Mouse (Mus musculus) ES-Bruce4 (cell line): Measurements from ENCODE around the gene 4930480E11Rik. TPM values are rescaled to one million over a fixed set of nuclear protein-coding genes. Genes with fewer than 3 reads are reported as not detected.
"Not testable (repeated sequence)": the region's sequence is repeated elsewhere in the genome, so short reads cannot be mapped to it uniquely, and the experiment has no call there.

Experiments used
- H3K27ac ChIP-seq: 2 replicates; pipeline ENCODE4 v1.5.1; 2012; ENCODE audit warnings: low read length, inconsistent platforms; ENCODE audit not compliant: insufficient read depth
- H3K27me3 ChIP-seq: 2 replicates; pipeline ENCODE4 v1.6.1; 2012; ENCODE audit warnings: mild to moderate bottlenecking, low read length, inconsistent platforms; ENCODE audit not compliant: control insufficient read depth, poor library complexity, insufficient read depth, severe bottlenecking
- H3K36me3 ChIP-seq: 2 replicates; pipeline ENCODE4 v1.6.1; 2012; ENCODE audit warnings: inconsistent platforms, mild to moderate bottlenecking, low read length, moderate library complexity; ENCODE audit not compliant: control insufficient read depth, poor library complexity, insufficient read depth, severe bottlenecking
- H3K4me1 ChIP-seq: one replicate; pipeline ENCODE4 v1.8.1; 2011; ENCODE audit warnings: low read length; ENCODE audit not compliant: control insufficient read depth, insufficient read depth
- H3K4me3 ChIP-seq: 2 replicates; pipeline ENCODE4 v1.5.1; 2011; ENCODE audit warnings: low read depth, mild to moderate bottlenecking, low read length
- H3K9ac ChIP-seq: 2 replicates; pipeline ENCODE4 v1.6.1; 2012; ENCODE audit warnings: low read depth, mild to moderate bottlenecking, inconsistent platforms; ENCODE audit not compliant: poor library complexity, severe bottlenecking
- H3K9me3 ChIP-seq: replicated peaks from 2 replicates; pipeline ENCODE4 v1.6.1; 2012; ENCODE audit warnings: mild to moderate bottlenecking, low read length, inconsistent platforms; ENCODE audit not compliant: control insufficient read depth, poor library complexity, insufficient read depth, severe bottlenecking
- CTCF ChIP-seq: IDR thresholded peaks from one replicate; pipeline ENCODE4 v1.8.1; 2011; ENCODE audit warnings: low read depth, low read length
- EP300 ChIP-seq: IDR thresholded peaks from 2 replicates; pipeline ENCODE4 v1.6.1; 2011; ENCODE audit warnings: low read depth, low read length; ENCODE audit not compliant: insufficient read depth
- POLR2A ChIP-seq: IDR thresholded peaks from one replicate; pipeline ENCODE4 v1.8.1; 2011; ENCODE audit warnings: low read length; ENCODE audit not compliant: insufficient read depth
- polyA plus RNA-seq: library from polyadenylated mRNA; stranded (reverse); fragments of >200 nt; gene quantifications from 2 replicates; pipeline ENCODE4 v1.2.4, GENCODE M21; 2011; ENCODE audit warnings: low read depth; ENCODE audit not compliant: missing spikeins, insufficient read depth, insufficient read length

4930480E11Rik gene
- not detected in 2 replicates for polyA plus RNA-seq

DNA sequence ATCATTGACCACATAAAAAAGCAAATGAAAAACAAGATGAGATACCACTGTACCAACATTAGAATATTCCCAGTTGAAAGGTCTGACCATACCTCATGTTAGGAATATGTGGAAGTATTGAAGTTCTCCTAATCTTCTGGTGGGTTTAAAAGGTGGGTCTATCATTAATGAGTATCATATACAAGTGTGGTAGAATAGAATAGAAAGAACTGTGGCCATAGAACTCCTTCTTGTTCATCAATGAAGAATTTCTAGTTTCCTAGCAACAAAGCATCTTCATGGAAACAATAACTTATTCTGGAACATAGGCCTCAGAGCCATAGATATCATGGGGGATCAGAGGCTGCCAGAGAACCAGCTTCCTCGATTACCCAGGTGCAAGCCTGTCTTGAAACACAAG lies at the start of gene 4930480E11Rik:
4930480E11Rik (plus strand) TSS at position 301 of the 400 bp plus-strand sequence.
- H3K4me3 ChIP-seq = no peak within 1 kb of the TSS
- H3K36me3 ChIP-seq = no peaks in the 10 kb centered on the region
- no peak within 1 kb of the TSS for H3K27ac ChIP-seq
- no peaks in the 10 kb centered on the region for H3K27me3 ChIP-seq
- TF ChIP-seq CTCF (no peak), POLR2A (no peak), EP300 (no peak)
- H3K9ac ChIP-seq = no peak within 1 kb of the TSS
- H3K4me1 ChIP-seq = no peaks in the 10 kb centered on the region
- no peaks in the 10 kb centered on the region for H3K9me3 ChIP-seq

DNA sequence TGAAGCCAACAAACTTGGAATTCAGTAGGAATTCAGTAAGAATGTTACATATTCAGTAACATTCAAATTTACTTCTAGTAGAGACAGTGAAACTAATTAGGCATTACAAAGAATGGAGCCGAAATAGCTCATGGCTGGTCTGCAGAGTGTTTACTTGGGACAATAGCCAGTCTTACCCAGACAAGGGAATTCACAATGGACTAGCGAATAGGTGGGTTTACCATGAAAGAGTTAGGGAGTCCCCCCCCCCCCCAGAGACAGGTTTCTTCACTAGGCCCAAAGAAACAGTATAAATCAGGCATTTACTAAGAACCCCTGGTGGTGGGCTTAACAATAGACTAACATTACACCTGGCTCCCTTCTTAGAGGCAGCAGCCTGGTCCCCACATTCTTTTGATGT lies 33.9 kb downstream of the 4930480E11Rik start:
- not testable (repeated sequence) for H3K4me3 ChIP-seq, H3K4me1 ChIP-seq, H3K27ac ChIP-seq, H3K27me3 ChIP-seq, H3K36me3 ChIP-seq, H3K9me3 ChIP-seq, H3K9ac ChIP-seq

Other genes with a start within 250 kb of the 4930480E11Rik start
- not detected in 2 replicates for gene Gm5938, start 244.2 kb upstream of the 4930480E11Rik start, polyA plus RNA-seq
- gene Obp1b, start 182.9 kb upstream of the 4930480E11Rik start, polyA plus RNA-seq = not detected in 2 replicates
- not detected in 2 replicates for gene Gm14743, start 123.7 kb upstream of the 4930480E11Rik start, polyA plus RNA-seq
- 2.8 and 3.6 TPM in 2 replicates for gene Prrg1, start 214.3 kb downstream of the 4930480E11Rik start, polyA plus RNA-seq